Mouse (Mus musculus) hematopoietic stem cell, adult 5-6 weeks (primary cell): ENCODE measurements at regions not wholly inside any gene's neighbourhood (a gene's known extent, or its start where the extent isn't known, plus 50 kb on each side); places are given as distances from the start of the nearest gene placed in this dataset.

Experiments
- ATAC-seq, 2 experiments: fragments of 125-278 bp in 1 of 2; replicated peaks in 1 of 2; 2 replicates each; pipeline ENCODE4 v1.8.0; 2016 to 2017; ENCODE audit warnings: inconsistent platforms in 2 of 2, mild to moderate bottlenecking in 2 of 2, moderate number of reproducible peaks in 2 of 2, low read depth in 1 of 2, moderate TSS enrichment in 1 of 2; ENCODE audit not compliant: low FRiP score in 2 of 2, poor library complexity in 2 of 2, severe bottlenecking in 2 of 2, insufficient read depth in 1 of 2, low TSS enrichment in 1 of 2

DNA sequence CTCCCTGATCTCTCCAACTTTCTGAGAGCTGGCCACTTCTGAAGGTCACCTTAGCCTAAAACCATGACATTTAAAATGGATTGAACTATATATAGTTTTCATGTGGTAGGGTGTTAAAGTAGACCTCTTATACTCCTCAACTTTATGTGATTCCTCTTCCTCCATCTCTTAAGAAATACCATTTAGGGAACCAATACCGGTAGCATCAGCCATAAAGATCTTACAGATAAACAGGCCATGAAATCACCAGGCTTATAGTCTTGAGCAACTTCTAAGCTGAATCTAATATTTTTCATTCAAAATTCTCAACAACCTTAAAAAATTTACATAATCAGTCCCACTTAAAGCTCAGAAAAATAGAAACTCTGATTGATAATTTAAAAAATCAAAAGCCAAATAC is 56.2 kb downstream of the Rpl36a-ps1 start:
- no peak for ATAC-seq

DNA sequence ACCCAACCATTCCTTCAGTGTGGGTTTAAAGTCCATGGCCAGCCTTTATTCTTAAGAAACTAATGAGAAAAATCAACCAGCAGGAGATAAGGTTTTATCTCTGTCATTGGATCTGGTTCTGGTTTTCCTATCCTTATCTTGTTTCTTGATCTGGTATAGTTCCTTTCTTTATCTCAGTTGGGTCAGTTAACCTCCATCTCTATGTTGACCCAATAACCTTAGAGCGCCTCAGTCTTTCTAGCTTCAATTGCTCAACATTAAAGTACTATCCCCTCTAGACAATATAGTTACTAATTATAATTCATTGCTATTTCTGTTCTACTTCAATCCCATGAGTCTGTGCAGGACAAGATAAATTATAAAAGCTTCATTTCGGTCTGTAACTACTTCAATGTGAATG is 56.7 kb downstream of the Rpl36a-ps1 start:
- no peak for ATAC-seq

- no peak for ATAC-seq
These were observed 60.7 kb downstream of the Rpl36a-ps1 start for GRCm38 (mm10) chr14:98933371-98933916.

- no peak for ATAC-seq
These were observed 64.8 kb downstream of the Rpl36a-ps1 start for GRCm38 (mm10) chr14:98929276-98929675.

GRCm38 (mm10) chr14:98908234-98908633 is 85.9 kb downstream of the Rpl36a-ps1 start:
- no peak for ATAC-seq

GRCm38 (mm10) chr14:98898876-98899275 is 95.2 kb downstream of the Rpl36a-ps1 start:
- no peak for ATAC-seq

DNA sequence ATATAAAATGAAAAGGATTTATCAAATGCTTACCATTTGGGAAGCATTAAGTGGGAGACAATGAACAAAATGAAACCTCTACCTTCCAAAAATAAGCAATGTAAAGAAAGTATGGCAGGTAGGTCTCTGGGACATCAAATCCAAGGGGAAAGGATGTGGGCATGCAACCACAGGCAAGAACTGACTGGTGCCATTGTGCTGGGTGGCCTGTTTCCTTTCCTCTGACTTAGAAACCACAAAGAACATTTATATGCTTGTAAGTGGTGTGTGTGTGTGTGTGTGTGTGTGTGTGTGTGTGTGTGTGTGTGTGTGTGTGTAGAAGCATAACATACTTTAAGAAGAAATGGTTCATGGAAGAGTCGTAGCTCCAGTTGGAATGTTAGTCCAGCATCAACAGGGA is 96.7 kb downstream of the Rpl36a-ps1 start:
- peak; percentile 53; a peak in 3 of 4 replicates for ATAC-seq

DNA sequence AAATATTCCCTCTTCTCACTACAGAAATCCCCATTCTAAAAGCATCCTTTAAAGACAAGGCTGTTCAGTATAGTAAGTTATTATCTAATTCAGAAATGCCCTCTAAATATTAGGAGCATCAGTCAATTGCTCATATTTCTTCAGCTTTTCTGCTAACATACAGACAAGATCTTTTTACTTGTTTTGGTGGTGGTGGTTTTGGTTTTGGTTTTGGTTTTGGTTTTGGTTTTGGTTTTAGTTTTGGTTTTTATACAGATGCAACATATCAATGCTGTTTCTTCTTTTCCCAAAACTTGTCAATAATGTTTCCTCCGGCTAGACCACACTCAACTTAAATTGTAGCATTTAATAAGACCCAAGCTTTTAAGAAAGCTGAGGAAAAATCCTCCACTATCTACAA is 98.2 kb downstream of the Rpl36a-ps1 start:
- ATAC-seq, result no peak

- no peak for ATAC-seq
These were observed 101.4 kb downstream of the Rpl36a-ps1 start for GRCm38 (mm10) chr14:98892670-98893069.

DNA sequence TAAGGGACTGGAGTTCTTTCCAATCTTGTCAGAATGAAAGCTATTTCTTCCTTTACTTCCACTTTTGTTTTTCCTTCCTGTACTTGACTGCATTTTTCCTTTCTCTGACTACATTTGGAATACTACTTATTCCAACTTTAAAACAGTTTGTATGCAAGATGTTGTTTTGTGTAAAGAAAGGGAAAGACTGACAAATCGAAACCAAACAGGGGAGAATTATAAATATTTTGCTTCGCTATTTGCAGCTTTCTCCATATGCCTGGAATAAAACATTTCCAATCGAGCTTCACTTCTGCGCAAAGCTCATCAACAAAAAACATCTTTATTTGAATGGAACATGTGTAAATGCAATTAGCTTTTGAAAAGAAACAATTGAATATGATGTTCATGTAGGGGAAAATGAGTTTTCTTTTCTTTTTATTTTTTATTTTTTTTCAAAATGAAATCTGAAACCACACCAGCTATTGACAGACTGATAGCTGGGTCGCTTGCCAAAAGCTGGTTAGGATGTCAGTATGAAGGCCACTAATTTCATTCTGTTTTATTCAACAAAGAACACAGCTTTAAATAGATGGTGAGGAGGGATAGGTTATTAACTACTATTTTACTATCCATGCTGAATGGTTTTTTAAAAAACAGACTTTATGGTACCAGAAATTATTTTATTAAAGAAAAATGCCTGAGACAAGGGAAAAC is 102.7 kb downstream of the Rpl36a-ps1 start:
- no peak for ATAC-seq

GRCm38 (mm10) chr14:98887588-98887987 is 106.5 kb downstream of the Rpl36a-ps1 start:
- no peak for ATAC-seq

DNA sequence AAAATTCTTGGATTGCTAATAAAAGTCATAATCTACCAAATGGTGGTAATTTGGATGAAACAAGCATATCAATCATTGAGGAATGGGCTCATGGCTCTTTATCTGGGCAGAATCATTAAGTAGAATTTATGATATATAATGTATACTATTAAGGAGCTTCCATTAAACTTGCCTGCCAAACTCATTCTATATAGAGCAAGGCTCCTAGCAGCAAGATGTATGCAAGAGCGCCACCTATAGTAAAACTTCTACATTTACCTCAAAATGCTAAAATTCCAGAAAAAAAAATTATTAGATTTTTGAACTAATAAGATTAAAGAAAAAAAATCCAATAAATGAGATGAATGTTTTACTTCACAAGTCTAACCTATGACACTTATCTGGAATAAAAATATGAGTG is 107.1 kb downstream of the Rpl36a-ps1 start:
- 0 out of 4 replicates have a peak, but pooled peaks of 1 of the 2 experiments have one; percentile 42 for ATAC-seq

DNA sequence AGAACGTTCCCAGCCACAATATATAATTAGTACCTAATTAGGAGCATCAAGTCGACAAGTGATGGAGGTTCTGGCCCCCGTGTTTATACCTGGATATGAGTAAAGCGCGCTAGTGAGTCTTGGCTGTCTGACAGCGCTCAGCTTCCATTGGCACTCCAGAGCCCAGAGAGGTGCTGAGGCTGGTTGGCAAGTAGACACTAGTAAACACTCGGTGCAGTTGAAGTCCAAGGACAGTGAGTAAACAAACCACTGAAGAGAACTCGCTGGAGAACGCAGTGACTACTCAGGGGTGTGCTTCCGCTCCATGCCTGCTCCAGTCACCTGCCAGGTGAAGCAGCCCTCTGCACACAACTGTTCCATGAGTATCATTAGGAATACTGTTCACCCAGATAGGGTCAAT is 111.5 kb downstream of the Rpl36a-ps1 start:
- ATAC-seq, result no peak

DNA sequence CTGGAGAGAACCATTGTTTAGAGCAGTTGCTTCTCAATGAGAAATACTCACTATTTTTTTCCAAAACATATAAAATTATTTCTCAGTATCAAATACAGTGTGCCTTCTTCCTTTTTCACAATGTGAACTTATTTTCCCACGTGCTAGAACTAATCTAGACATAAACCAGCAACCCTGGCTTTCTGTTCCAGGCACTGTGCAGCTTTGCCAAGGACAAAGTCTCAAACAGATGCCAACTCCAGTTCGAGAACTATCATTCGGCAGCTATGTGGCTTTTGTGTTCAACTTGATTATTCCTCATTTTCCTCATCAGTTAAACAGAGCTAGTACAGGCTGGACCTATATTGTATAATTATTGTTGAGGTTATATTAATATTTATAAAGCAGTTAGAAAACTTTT is 116.2 kb downstream of the Rpl36a-ps1 start:
- no peak for ATAC-seq

GRCm38 (mm10) chr14:98873446-98873845 is 120.7 kb downstream of the Rpl36a-ps1 start:
- peak; percentile 77 to 89 for ATAC-seq

DNA sequence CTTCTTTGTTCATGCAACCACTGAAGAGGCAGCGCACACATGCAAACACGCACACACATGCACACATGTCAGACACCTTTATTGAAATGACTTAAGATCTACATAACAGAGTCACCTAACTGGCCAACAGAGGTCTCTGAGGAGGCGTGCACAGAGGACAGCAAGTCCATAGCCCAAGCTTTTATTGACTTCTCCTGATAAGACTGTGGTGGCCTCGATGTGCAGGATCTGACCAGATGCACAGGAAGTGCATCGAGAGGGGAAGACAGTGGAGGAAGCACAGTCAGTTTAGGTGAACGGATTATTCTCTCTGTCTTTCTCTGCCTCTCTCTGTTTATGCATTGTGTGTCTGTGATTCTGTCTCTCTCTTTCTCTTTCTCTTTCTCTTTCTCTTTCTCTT is 124.2 kb downstream of the Rpl36a-ps1 start:
- peak; percentile 32 to 52 for ATAC-seq

DNA sequence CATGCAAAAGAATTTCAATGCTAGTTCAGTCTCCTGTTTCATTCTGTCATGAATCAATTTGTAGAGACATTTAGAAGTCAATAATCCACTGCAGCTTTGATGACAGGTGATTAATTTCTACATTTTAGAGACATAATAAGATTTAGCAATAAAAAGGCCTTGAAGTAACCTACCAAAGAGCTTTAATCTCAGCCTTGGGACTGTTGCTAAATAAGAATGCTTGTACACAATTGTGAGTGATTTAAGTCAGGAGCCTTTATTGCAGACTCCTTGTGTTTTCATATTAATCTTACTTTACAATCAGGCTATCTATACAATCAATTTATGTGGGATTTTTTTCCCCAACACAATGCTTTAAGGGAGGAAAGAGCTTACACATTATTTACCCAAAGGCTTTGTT is 127.2 kb downstream of the Rpl36a-ps1 start:
- ATAC-seq, result no peak

DNA sequence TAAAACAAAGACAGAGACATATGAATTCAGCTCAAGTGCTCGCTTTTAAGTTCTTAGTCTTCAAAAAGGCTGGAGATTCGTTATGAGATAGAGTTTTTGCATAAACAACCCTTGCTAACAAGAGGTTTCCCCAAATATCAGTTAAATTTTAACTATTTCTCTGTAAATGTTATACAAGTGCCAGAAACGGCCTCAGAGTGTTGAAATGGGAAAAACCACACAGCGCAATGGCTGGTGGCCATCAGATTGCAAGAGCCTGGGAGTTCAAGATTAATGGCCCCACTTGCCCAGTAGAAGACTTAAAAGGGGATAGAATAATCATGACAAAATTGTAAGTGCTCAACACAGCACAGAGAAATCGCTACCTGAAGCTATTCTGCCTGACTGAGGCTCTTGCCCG is 130.1 kb downstream of the Rpl36a-ps1 start:
- ATAC-seq, result no peak

- ATAC-seq, result no peak
These were observed 130.5 kb downstream of the Rpl36a-ps1 start for GRCm38 (mm10) chr14:98863598-98863997.
